Mouse (Mus musculus): ENCODE results near the gene Hoxa6.

GRCm38 (mm10) chr6:52170166-52170897 lies 38.2 kb downstream of the Hoxa6 start:
- TF ChIP-seq POLR2A (IDR thresholded peaks at IDR 0.05; ENCODE audit: low read depth, low read length) (no peak), CTCF (IDR thresholded peaks at IDR 0.05; ENCODE audit: extremely low read depth, insufficient read length, insufficient replicate concordance, low read depth, low read length) (no peak)
